Mouse (Mus musculus) spleen, adult 12 weeks (tissue): Measurements from ENCODE around the gene Tpcn2.

Experiments used
- DNase-seq: peaks from one replicate; pipeline ENCODE4 v3.0.0; 2022; ENCODE audit warnings: low spot score

The Tpcn2 gene

GRCm38 (mm10) chr7:145283487-145284187 is at the start of gene Tpcn2:
Gene Tpcn2 (minus strand): TSS chr7:145284011.
- DNase-seq, result peak; percentile 78

DNA sequence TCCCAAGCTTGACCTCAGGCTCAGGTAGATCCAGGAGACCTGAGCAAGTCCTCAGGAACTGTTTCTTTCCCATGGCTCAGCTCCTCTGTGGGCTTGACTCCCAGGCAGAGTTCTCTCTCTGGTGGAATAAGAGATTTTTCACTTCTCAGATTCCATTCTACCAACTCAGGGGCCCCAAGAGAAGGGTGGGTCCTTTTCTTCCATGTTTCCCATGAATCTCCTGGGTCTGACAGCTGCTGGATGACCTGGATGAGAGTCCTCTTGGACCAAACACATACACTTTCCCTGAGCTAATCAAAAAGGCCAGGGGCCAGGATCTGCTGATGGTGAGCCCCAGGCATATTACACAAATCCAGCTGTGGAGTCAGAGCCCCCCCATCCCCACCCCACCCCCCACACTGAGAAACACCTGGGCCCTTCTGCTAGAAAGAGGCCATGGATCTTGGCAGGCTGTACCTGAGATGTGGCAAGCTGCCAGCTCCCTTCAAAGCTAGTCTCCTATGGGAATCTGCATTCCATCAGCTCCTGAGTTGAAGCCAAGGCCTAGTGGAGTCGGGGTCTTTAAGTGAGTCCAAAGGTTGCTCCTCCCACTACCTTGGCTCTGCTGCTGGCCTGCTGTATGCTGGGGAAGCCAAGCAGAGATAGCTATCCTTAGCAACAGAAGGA is 48.7 kb upstream of the Tpcn2 start:
- DNase-seq, result no peak

- no peak for DNase-seq
Measured at GRCm38 (mm10) chr7:145330641-145331040, 46.8 kb upstream of the Tpcn2 start.

- DNase-seq, result no peak
Measured at GRCm38 (mm10) chr7:145329982-145330381, 46.2 kb upstream of the Tpcn2 start.

- DNase-seq, result no peak
Measured at GRCm38 (mm10) chr7:145325697-145326096, 41.9 kb upstream of the Tpcn2 start.

GRCm38 (mm10) chr7:145323607-145324006 is 39.8 kb upstream of the Tpcn2 start:
- DNase-seq, result no peak

DNA sequence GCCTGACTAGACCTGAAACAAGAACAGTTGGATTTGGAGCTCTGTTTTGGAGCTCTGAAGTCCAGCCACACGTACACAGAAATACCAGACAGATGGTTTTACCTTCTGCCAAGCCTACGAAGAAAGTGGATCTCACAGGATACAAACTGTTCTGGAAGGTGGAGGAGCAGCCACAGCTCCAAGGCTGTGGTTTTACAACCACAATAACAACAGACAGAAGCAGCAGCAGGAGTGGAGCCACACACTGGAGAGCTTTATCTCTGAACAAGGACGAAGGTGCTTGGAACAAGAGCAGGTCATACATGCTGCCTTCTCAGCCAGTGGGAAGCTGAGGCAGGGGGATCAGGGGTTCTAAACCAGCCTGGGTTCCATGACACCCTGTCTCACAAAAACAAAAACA is 35.7 kb upstream of the Tpcn2 start:
- no peak for DNase-seq

GRCm38 (mm10) chr7:145317522-145317921 is 33.7 kb upstream of the Tpcn2 start:
- DNase-seq, result no peak

DNA sequence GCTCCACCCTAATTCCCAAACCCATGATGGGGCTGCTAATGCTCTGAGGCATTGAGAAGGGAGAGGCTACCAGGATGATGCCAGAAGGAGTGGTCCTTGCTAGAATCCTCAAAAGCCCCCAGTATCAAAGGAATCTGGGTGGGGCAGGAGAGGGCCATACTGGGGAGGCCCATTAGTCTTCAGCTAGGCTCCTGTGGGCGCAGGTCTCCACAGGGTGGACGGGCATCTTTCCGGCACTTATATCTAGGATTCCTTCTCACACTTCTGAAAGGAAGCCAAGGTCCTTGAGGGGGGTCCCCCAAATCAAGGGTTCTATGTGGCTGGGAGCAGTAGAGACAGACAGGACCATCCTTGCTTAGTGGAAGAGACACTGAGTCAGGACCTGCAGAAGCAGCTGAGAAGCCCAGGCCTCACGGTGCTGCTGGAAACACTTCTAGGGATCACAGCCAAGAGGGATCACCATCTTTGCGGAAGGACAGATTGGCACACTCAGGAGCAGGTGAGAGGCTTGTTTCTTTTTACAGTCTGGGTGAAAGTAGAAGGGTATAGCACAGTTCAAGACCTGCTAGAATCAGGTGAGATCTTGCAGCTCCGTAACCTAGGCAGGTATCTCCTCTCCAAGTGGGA is 31.1 kb upstream of the Tpcn2 start, which contains the start of gene Mrgprd:
Gene Mrgprd, plus strand, starts transcription at position 51 of the 627 bp plus-strand sequence.
- no peak for DNase-seq

GRCm38 (mm10) chr7:145312137-145312536 is 28.3 kb upstream of the Tpcn2 start:
- DNase-seq, result no peak

DNA sequence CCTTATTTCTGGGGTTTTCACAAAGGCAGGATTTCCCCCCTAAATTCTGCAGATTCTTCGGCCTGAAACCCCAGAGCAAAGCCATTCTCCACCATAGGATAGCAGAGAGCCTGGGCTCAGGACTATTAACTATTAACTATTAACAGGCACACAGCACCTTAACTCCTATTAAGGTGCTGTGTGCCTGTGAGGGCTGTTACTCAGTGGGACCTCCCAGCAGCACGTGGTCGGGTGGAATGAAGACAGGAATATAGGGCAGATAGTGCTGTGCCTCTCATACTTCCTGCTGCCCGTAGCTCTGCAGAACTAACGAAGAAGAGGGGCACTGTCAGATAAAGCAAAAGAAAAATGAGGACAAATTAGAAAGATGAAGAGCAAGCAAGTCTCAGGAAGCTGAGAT is 26.7 kb upstream of the Tpcn2 start:
- no peak for DNase-seq

DNA sequence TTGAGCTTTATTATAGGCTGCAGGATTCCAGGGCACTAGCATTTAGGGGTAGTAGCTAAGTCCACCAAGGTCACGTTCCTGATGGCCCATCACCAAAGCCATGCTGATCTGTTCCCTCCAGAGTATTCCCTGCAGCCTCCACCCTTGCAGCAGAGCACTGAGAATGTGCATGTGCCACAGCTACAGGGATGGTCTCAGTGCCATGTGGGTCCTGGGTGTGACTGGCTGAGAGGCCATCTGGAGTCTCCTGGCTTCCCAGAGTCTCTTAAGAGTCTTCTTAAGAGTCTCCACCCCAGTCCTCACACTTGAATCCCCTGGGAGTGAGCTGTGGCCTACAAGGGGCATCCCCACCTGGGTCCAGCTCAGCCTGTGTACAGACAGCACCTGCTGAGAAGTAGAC is 26.1 kb upstream of the Tpcn2 start:
- no peak for DNase-seq

- DNase-seq, result no peak
Measured at GRCm38 (mm10) chr7:145308866-145309265, 25.1 kb upstream of the Tpcn2 start.

DNA sequence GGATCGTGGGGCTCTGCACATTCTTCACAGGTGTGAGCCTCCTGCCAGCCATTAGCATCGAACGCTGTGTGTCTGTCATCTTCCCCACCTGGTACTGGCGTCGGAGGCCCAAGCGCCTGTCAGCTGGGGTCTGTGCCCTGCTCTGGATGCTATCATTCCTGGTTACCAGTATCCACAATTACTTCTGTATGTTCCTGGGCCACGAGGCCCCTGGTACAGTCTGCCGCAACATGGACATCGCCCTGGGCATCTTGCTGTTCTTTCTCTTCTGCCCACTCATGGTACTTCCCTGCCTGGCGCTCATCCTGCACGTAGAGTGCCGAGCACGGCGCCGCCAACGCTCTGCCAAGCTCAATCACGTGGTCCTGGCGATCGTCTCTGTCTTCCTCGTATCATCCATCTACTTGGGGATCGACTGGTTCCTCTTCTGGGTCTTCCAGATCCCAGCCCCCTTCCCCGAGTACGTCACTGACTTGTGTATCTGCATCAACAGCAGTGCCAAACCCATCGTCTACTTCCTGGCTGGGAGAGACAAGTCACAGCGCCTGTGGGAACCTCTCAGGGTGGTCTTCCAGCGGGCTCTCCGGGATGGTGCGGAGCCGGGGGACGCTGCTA is 24.4 kb upstream of the Tpcn2 start:
- DNase-seq, result no peak

GRCm38 (mm10) chr7:145307636-145308035 is 23.8 kb upstream of the Tpcn2 start:
- DNase-seq, result no peak

DNA sequence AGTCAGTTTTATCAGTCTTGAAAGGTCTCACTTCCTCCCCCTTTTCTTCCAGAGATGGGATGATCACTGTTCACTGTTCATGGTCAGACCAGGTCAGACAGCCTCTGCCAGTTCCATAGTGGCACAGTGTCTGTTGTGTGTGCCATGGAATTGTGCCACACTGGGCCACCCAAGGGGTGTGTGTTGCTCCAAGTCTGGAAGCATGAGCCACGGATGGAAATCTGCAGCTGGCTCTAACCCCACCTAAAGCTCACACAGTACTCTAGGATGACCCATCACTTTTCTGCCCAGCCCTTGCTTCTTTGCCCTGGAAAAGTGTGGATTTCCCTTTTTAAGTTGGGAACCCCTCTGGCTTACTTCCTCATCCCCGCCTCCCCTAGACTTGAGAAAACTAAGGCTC is 20.3 kb upstream of the Tpcn2 start:
- DNase-seq, result no peak

DNA sequence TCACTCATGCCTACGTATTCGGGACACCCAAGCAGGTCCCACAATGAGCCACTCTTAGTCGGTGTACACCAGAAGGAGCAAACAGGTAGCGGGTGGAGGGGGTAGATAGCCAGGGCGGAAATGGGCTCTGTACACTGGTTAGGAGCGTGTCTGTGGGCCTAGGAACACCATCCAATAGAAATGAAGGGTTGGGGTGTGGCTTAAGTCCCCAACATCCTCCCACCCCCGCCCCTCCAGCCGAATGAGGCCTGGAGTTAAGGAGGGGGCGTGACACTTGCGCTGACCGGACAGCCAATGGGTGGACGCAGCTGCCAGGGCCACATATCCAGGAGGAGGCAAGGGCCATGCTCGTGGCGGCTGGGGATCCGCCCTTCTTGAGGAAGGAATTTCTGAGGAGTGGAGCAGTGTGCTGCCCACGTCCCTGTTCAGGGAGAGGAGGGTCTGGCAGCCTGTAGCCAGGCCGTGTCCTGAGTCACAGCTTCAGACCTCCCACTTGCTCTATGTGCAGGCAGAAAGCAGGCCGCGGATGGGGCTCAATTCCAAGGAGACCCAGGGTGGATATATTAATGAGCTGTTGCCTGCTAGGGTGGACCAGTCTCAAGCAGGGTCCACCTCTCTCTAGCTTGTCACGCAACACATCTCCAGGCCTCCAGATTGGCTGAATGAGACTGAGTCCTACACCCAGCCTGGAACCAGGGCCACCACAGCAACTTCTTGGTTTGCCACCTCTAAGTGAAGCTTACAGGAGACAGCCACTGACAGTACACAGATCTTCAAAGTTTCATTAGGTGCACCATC is 18.9 kb upstream of the Tpcn2 start:
- DNase-seq, result no peak

- no peak for DNase-seq
Measured at GRCm38 (mm10) chr7:145301341-145302005, 17.7 kb upstream of the Tpcn2 start.

DNA sequence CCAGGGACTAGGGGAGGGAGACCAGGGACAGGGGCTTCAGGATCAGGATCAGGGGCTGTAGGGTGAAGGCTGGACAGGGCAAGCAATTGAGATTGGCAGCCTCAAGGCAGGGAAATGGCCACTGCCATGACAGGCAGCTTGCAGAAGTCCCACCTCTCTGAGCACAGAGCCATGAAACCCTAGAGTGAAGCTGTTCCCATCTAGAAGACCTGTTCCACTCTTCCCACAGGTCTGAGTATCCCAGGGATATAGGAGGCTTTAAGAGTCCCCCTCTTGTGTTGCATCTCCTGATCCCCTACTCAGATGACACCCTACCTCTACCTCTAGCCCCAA is 17.2 kb upstream of the Tpcn2 start:
- no peak for DNase-seq

DNA sequence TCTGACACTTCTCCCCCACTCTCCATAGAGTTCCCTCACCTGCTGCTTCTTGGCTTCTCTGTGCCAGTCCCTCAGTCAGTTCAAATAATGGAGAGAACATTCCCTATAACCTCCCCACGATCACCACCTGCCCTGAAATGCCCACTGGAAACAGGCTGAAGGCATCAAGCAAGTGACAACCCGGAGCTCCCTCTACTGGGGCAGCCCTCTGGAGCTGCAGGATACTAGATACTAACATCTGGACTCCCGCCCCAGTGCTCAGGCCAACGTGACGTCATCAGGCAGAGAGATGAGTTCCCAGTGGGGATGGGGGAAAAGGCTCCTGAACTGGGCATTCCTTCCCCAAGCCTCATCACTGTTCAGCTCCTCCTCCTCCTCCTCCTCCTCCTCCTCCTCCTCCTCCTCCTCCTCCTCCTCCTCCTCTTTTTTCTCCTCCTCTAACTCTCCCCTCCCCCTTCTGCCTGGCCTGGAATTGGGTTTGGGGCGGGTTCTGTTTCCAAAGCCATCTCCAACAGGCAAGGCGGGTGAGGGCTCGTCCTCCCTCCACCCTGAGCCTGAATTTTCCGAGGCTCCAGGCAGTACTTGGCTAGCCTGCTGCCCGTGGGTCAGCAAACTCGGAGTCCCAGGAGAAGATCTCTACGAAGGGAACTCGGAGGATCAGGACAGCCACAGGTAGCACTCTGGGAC is 16.7 kb upstream of the Tpcn2 start, which contains the start of gene Mrgprf:
Gene Mrgprf, plus strand, starts transcription at position 508 of the 687 bp plus-strand sequence.
- DNase-seq, result no peak
